Mouse (Mus musculus) small intestine, adult 2 months (tissue): ENCODE measurements at regions not wholly inside any gene's neighbourhood (a gene's known extent, or its start where the extent isn't known, plus 50 kb on each side); places are given as distances from the start of the nearest gene placed in this dataset.

Source experiments
- CTCF ChIP-seq: fragments of 200-500 bp; IDR thresholded peaks from 2 replicates; pipeline ENCODE4 v1.5.1; 2012; ENCODE audit warnings: low read depth, mild to moderate bottlenecking, control low read depth, inconsistent platforms, low read length, moderate library complexity, mixed read lengths; ENCODE audit not compliant: insufficient replicate concordance, insufficient read length; ENCODE audit errors: extremely low read depth
- POLR2A ChIP-seq: fragments of 200-500 bp; IDR thresholded peaks from 2 replicates; pipeline ENCODE4 v1.6.1; 2012; ENCODE audit warnings: low read depth, mild to moderate bottlenecking, control low read depth, inconsistent platforms, low read length, moderate library complexity

- TF ChIP-seq POLR2A (no peak), CTCF (no peak)
Observed at GRCm38 (mm10) chr3:50927318-50927717, 296.9 kb upstream of the Noct start.
